Mouse (Mus musculus): ENCODE data around the gene Pick1. TPM values are rescaled to one million over a fixed set of nuclear protein-coding genes. Genes with fewer than 3 reads are reported as not detected.

The Pick1 gene
- total RNA-seq, 2 experiments from 2014 or later, result 22.4 to 23.2 TPM

Other genes with a start within 250 kb of the Pick1 start
- 100 to 1,000 TPM; 104 to 128 TPM for gene H1f0, start 200.7 kb upstream of the Pick1 start, total RNA-seq (2021)
- gene Galr3, start 187.3 kb upstream of the Pick1 start, total RNA-seq (2021), result not detected
- gene Ankrd54, start 166.3 kb upstream of the Pick1 start, total RNA-seq (2021), result 1 to 10 TPM; 8.7 to 9.4 TPM
- 10 to 100 TPM; 73.8 to 81.1 TPM for gene Eif3l, start 154.0 kb upstream of the Pick1 start, total RNA-seq (2021)
- 10 to 100 TPM; 61.2 to 64.9 TPM for gene Micall1, start 120.3 kb upstream of the Pick1 start, total RNA-seq (2021)
- 100 to 1,000 TPM; 111 to 116 TPM for gene Polr2f, start 88.2 kb upstream of the Pick1 start, total RNA-seq (2021)
- 1 to 10 TPM; 1.3 to 2.7 TPM for gene 1700088E04Rik, start 87.9 kb upstream of the Pick1 start, total RNA-seq (2021)
- gene Sox10, start 63.9 kb upstream of the Pick1 start, total RNA-seq (2021), result 1 to 10 TPM; 1.6 to 1.8 TPM
- gene Gm49486, start 218 bp downstream of the Pick1 start, total RNA-seq (2021), result under 1 TPM; 0.76 to 0.98 TPM
- under 1 TPM; 0.19 to 0.29 TPM for gene Slc16a8, start 25.6 kb downstream of the Pick1 start, total RNA-seq (2021)
- gene Baiap2l2, start 56.4 kb downstream of the Pick1 start, total RNA-seq (2021), result under 1 TPM; 0.45 to 0.49 TPM
- 10 to 100 TPM; 10.4 to 10.6 TPM for gene Pla2g6, start 99.2 kb downstream of the Pick1 start, total RNA-seq (2021)
- gene Maff, start 117.4 kb downstream of the Pick1 start, total RNA-seq (2021), result 1 to 10 TPM; 6.2 to 6.9 TPM
- 10 to 100 TPM; 52.8 to 55.6 TPM for gene Tmem184b, start 174.4 kb downstream of the Pick1 start, total RNA-seq (2021)
- 10 to 100 TPM; 62.3 to 67.3 TPM for gene Csnk1e, start 226.4 kb downstream of the Pick1 start, total RNA-seq (2021)

Measured in heart, postnatal 14 days (tissue).